Mouse (Mus musculus) erythroblast, embryonic 14.5 days (primary cell): ENCODE measurements at regions not wholly inside any gene's neighbourhood (a gene's known extent, or its start where the extent isn't known, plus 50 kb on each side); places are given as distances from the start of the nearest gene placed in this dataset.
"Not testable (repeated sequence)": the region's sequence is repeated elsewhere in the genome, so short reads cannot be mapped to it uniquely, and the experiment has no call there.

Source experiments
- GATA1 ChIP-seq: IDR thresholded peaks from 2 replicates; pipeline ENCODE4 v1.6.1; 2012; ENCODE audit warnings: low read length, inconsistent platforms, mixed read lengths
- TAL1 ChIP-seq: IDR thresholded peaks from 3 replicates; pipeline ENCODE4 v1.6.1; 2012; ENCODE audit warnings: low read length, inconsistent platforms, mixed read lengths

DNA sequence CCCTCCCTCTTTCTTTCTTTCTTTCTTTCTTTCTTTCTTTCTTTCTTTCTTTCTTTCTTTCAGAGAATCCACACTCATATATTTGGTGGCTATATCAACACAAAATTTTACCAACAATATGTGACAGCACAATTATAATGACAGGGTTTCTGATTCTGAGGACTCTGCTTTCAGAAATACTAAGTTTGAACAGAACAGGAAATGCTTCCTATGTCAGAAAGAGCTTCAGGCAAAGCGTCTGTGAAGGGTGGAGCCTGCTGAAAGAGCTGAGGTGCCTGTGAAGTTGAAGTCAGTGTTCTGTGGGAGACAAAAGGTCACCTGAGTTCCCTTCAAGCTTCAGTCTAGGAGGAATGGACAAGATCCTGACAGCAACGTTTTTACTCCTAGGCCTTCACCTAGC is 670.8 kb upstream of the Olfr1507 start:
- not testable (repeated sequence) for TF ChIP-seq GATA1, TAL1
